Mouse (Mus musculus) olfactory bulb, adult 2 months (tissue): Measurements from ENCODE around the gene Tdrd1.

Source experiments
- CTCF ChIP-seq: fragments of 200-500 bp; IDR thresholded peaks from 2 replicates; pipeline ENCODE4 v1.5.1; 2012; ENCODE audit warnings: low read depth, mild to moderate bottlenecking, low read length, moderate library complexity; ENCODE audit not compliant: insufficient read depth
- POLR2A ChIP-seq: fragments of 200-500 bp; IDR thresholded peaks from 2 replicates; pipeline ENCODE4 v1.6.1; 2012; ENCODE audit warnings: mild to moderate bottlenecking, low read depth, low read length, moderate library complexity; ENCODE audit not compliant: insufficient read depth

DNA sequence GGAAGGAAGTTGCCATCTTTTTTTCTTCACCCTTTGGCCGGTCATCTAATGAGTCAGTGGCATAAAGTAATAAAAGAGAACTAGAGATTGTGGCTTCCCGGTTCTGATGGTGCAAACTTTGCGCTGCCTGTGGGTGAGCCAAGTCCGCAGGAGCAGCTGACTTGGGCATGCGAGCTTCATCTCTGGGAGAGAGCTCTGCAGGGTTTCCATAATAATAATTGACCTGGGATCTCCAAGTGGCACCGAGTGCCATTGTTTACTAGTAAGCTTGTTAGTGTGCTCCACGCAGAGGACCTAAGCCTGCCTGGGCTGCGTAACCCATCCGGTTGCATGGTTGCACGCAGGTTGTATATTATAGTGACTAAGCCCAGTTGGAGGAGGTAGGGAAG is 3.6 kb upstream of the Tdrd1 start:
- TF ChIP-seq CTCF (no peak), POLR2A (no peak)
